ENCODE assay signal across 9 mouse cellular contexts in the genomic region with DNA sequence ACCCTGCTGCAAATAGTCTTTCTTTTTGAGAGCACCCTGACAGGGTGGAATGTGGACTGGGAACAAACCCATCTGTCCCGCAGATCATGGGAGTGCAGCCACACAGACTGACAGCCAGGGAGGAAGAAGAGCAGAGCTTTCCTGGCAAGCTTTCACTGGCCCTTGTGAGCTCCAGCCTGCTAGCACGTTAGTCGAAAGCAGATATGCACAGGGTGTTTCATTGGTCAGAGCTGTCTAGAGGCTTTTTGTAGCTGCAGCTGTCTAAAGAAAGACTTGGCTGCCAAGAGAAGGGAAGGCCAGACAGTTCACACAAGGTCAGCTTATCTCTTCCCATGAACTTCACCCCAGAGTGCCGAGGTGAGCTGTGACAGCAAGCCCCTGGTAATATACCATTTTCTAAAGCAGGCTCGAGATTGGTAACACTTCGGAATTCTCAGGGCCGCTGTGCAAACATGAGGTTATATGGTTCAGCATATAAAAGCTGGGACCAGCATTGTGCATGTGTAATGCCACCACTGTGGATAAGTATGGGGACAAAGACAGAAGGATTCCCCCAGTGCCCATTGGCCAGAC.
DNase-seq lines count a peak whose midpoint lies in the region; ATAC-seq and TF ChIP-seq lines count a peak whose summit lies in the region.
"Had no signal": no experiment of that assay in that cellular context is flagged by ENCODE, and none has a peak within 500 bp of the region (broad histone marks: within the 10 kb centered on the region; RNA-seq: fewer than 3 reads in every experiment).

No protein-coding gene starts in this region.

- H3K27me3 ChIP-seq in hindbrain, embryonic 14.5 days (ENCODE audit: control insufficient read depth, insufficient read depth, low read length) = no peaks in the 10 kb centered on the region
- no peaks in the 10 kb centered on the region for H3K27me3 ChIP-seq in liver, adult 2 months (ENCODE audit: control insufficient read depth, insufficient read depth, low read length)
- no peaks in the 10 kb centered on the region for H3K27me3 ChIP-seq in midbrain, postnatal 0 days (ENCODE audit: insufficient read depth, low read length)

- peak; percentile 52 for DNase-seq in testis, postnatal 14 days (ENCODE audit: low spot score)
- DNase-seq in testis, postnatal 10 days (ENCODE audit: low spot score) = no peak
- peak; percentile 50 for DNase-seq in gastrocnemius, postnatal 10 days
- no peak for DNase-seq in hindbrain, embryonic 14.5 days (ENCODE audit: low spot score)
- peak; percentile 64 for DNase-seq in liver, adult 2 months (ENCODE audit: extremely low read depth, low read depth, low spot score)
- peak; percentile 44 for DNase-seq in midbrain, postnatal 0 days (ENCODE audit: low spot score)
- no peak for DNase-seq in thymus, postnatal 36 days
- DNase-seq in frontal cortex, postnatal 10 days (ENCODE audit: low spot score in 2 of 2) = no peak

- H3K4me3 ChIP-seq in hindbrain, embryonic 14.5 days (replicated peaks; ENCODE audit: low read length) = no peak overlapping the region
- no peak overlapping the region for H3K4me3 ChIP-seq in liver, adult 2 months (ENCODE audit: insufficient read depth, low read depth, low read length)
- H3K4me3 ChIP-seq in midbrain, postnatal 0 days (ENCODE audit: low read depth, low read length) = no peak overlapping the region

- H3K79me2 ChIP-seq in liver, adult 2 months (ENCODE audit: control insufficient read depth, insufficient read depth, low read length) = no peaks in the 10 kb centered on the region

- peaks cover 25% of the 10 kb centered on the region for H3K36me3 ChIP-seq in hindbrain, embryonic 14.5 days (replicated peaks; ENCODE audit: control insufficient read depth, insufficient read depth)
- H3K36me3 ChIP-seq in liver, adult 2 months (ENCODE audit: control insufficient read depth, insufficient read depth, low read length) = no peaks in the 10 kb centered on the region
- peaks cover 3% of the 10 kb centered on the region; the same call in 1 of the 2 replicates for H3K36me3 ChIP-seq in midbrain, postnatal 0 days (ENCODE audit: insufficient read depth, low read length)
- H3K36me3 ChIP-seq: G1E had no signal

- 0 out of 2 replicates have a peak, but pooled peaks cover under 1% of the 10 kb centered on the region for H3K4me1 ChIP-seq in hindbrain, embryonic 14.5 days (replicated peaks; ENCODE audit: control insufficient read depth, insufficient read depth, low read length)
- peaks cover 3% of the 10 kb centered on the region; the same call in 1 of the 2 replicates for H3K4me1 ChIP-seq in liver, adult 2 months (ENCODE audit: control insufficient read depth, insufficient read depth, low read length)
- no peaks in the 10 kb centered on the region for H3K4me1 ChIP-seq in midbrain, postnatal 0 days (ENCODE audit: insufficient read depth, low read length)

- peak overlapping the region; percentile 16; the same call in 1 of the 2 replicates for H3K27ac ChIP-seq in hindbrain, embryonic 14.5 days
- no peak overlapping the region for H3K27ac ChIP-seq in liver, adult 2 months (replicated peaks; ENCODE audit: insufficient read depth, low read depth, low read length)
- 0 out of 2 replicates have a peak overlapping the region, but pooled peaks have one; percentile 51 for H3K27ac ChIP-seq in midbrain, postnatal 0 days (ENCODE audit: low read depth, low read length)

- TF ChIP-seq CTCF in liver, adult 2 months (IDR thresholded peaks at IDR 0.05; ENCODE audit: low read depth, low read length) = no peak
- no peak for TF ChIP-seq CTCF in midbrain, postnatal 0 days (IDR thresholded peaks at IDR 0.05)

- H3K9ac ChIP-seq in hindbrain, embryonic 14.5 days = no peak overlapping the region
- H3K9ac ChIP-seq in liver, adult 2 months (ENCODE audit: low read depth, low read length) = no peak overlapping the region
- H3K9ac ChIP-seq in midbrain, postnatal 0 days (replicated peaks; ENCODE audit: low read length, poor library complexity, severe bottlenecking) = no peak overlapping the region

- H3K4me2 ChIP-seq in hindbrain, embryonic 14.5 days (replicated peaks) = no peak overlapping the region
- no peak overlapping the region for H3K4me2 ChIP-seq in midbrain, postnatal 0 days (ENCODE audit: low read depth, low read length, poor library complexity, severe bottlenecking)

- ATAC-seq in hindbrain, embryonic 14.5 days (ENCODE audit: low FRiP score) = peak; percentile 68; the same call in 1 of the 2 replicates
- no peak for ATAC-seq in midbrain, postnatal 0 days (ENCODE audit: low FRiP score)

- 56% methylated on average over 7 of the region's 7 CpGs for WGBS in hindbrain, embryonic 14.5 days
- 7% methylated on average over 7 of the region's 7 CpGs for WGBS in liver, adult 2 months
- WGBS in midbrain, postnatal 0 days = 30% methylated on average over 7 of the region's 7 CpGs

- TF ChIP-seq POLR2A in liver, adult 2 months (IDR thresholded peaks at IDR 0.05; ENCODE audit: extremely low read depth, insufficient read depth, low read length) = no peak

- H3K9me3 ChIP-seq in hindbrain, embryonic 14.5 days (ENCODE audit: control insufficient read depth, low read length) = no peaks in the 10 kb centered on the region
- H3K9me3 ChIP-seq in midbrain, postnatal 0 days (ENCODE audit: low read length) = no peaks in the 10 kb centered on the region
- H3K9me3 ChIP-seq: G1E had no signal

Comparison
In these comparisons a context has a peak if more than half of its experiments do, and no peak if none do; other contexts are left out.
1. DNase-seq: peak in testis, postnatal 14 days (single experiment), gastrocnemius, postnatal 10 days (single experiment), liver, adult 2 months (single experiment) and midbrain, postnatal 0 days (single experiment); none in testis, postnatal 10 days (single experiment), hindbrain, embryonic 14.5 days (single experiment), thymus, postnatal 36 days (0 of 2) and frontal cortex, postnatal 10 days (0 of 2).